Mouse (Mus musculus): Measurements from ENCODE around the gene Hlx.

DNA sequence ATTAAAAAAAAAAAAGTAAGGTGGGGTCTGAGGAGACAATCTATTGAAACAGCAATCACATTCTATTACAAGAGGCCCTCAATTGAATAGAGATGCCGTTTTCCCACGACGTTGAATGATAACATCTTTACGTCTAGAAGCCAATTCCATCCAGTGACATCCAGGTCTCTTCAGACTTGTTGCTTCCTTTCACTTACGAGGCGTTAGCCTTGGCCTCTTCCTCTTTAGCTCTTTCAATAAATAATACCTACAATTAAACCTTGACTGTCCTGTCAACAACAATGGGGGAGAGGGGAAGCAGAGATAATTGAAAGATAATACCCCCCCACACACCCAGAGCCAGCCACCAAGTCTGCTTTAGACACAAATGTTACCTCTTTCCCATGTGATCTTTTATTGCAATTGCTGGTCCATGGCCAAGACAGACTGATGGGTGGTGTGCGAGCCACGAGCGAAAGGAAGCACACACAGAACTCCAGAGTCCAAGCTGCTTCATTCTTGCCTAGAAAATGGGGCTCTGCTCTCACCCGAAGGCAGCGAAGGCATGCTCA is 17.8 kb upstream of the Hlx start:
- TF ChIP-seq POLR2A (IDR thresholded peaks at IDR 0.05; ENCODE audit: insufficient read depth, low read depth, low read length), result no peak
- no peak for TF ChIP-seq CTCF (IDR thresholded peaks at IDR 0.05; ENCODE audit: insufficient read depth, low read depth, low read length)

Data from olfactory bulb, adult 2 months (tissue).